Mouse (Mus musculus): ENCODE results near the gene Rabgef1.

GRCm38 (mm10) chr5:130122355-130122754 lies 49.2 kb upstream of the Rabgef1 start:
- TF ChIP-seq POLR2A (IDR thresholded peaks at IDR 0.05; ENCODE audit: control insufficient read depth, extremely low read depth, insufficient read depth, low read length, poor library complexity): no peak
- no peak for TF ChIP-seq CTCF (IDR thresholded peaks at IDR 0.05; ENCODE audit: borderline replicate concordance, control insufficient read depth, extremely low read depth, insufficient read depth, low read length, poor library complexity)

Data from thymus, adult 2 months (tissue).